ENCODE assay signal across 8 mouse cellular contexts in genomic region chr11:82950736-82951481, GRCm38 (mm10). TPM values are rescaled to one million over a fixed set of nuclear protein-coding genes. Genes with fewer than 3 reads are reported as not detected.
DNase-seq lines count a peak whose midpoint lies in the region; ATAC-seq lines count a peak whose summit lies in the region.

Gene Slfn5, plus strand, starts transcription at chr11:82951349.

- no peak for ATAC-seq in forebrain, embryonic 11.5 days (replicated peaks; ENCODE audit: low FRiP score)
- no peak for ATAC-seq in erythroid progenitor cell, adult 5-6 weeks (replicated peaks; ENCODE audit: low FRiP score, poor library complexity, severe bottlenecking)

- no peak within 1 kb of the TSS for H3K9ac ChIP-seq in forebrain, embryonic 11.5 days (ENCODE audit: low read length)

- H3K4me1 ChIP-seq in forebrain, embryonic 11.5 days (replicated peaks; ENCODE audit: control insufficient read depth, insufficient read depth, low read length) = no peaks in the 10 kb centered on the region
- H3K4me1 ChIP-seq in midbrain, embryonic 10.5 days = peaks cover 11% of the 10 kb centered on the region

- intact Hi-C loops in heart, postnatal 14 days (cut with DNase I) = no loop called here

- H3K27ac ChIP-seq in forebrain, embryonic 11.5 days (ENCODE audit: low read depth, low read length) = no peak within 1 kb of the TSS
- no peak within 1 kb of the TSS for H3K27ac ChIP-seq in midbrain, embryonic 10.5 days (replicated peaks)

- WGBS in forebrain, embryonic 11.5 days = 15% methylated on average over 10 of the region's 10 CpGs
- WGBS in midbrain, embryonic 10.5 days = 11% methylated on average over 10 of the region's 10 CpGs

- H3K27me3 ChIP-seq in forebrain, embryonic 11.5 days (ENCODE audit: control insufficient read depth, insufficient read depth, low read length) = peaks cover 24% of the 10 kb centered on the region
- peaks cover 56% of the 10 kb centered on the region for H3K27me3 ChIP-seq in midbrain, embryonic 10.5 days (ENCODE audit: low read depth, poor library complexity, severe bottlenecking)

- H3K4me3 ChIP-seq in forebrain, embryonic 11.5 days (ENCODE audit: low read depth, low read length) = no peak within 1 kb of the TSS
- peak within 1 kb of the TSS; percentile 35 for H3K4me3 ChIP-seq in midbrain, embryonic 10.5 days

- no peaks in the 10 kb centered on the region for H3K9me3 ChIP-seq in forebrain, embryonic 11.5 days (ENCODE audit: control insufficient read depth, low read length)
- H3K9me3 ChIP-seq in midbrain, embryonic 10.5 days (replicated peaks) = no peaks in the 10 kb centered on the region

- peak; percentile 26 for DNase-seq in adrenal gland, adult 8-10 months
- no peak for DNase-seq in forebrain, embryonic 11.5 days (ENCODE audit: low spot score)
- peak; percentile 67 to 70 for DNase-seq in heart, postnatal 14 days
- peak; percentile 70 to 89 for DNase-seq in kidney, postnatal 25 days
- no peak for DNase-seq in midbrain, embryonic 10.5 days (ENCODE audit: low spot score)
- no peak for DNase-seq in left cerebral cortex, adult 18-20 months (ENCODE audit: low spot score in 2 of 2)
- DNase-seq in frontal cortex, postnatal 25 days (ENCODE audit: low spot score in 2 of 2) = no peak

- H3K36me3 ChIP-seq in forebrain, embryonic 11.5 days (ENCODE audit: control insufficient read depth, insufficient read depth, low read length) = no peaks in the 10 kb centered on the region
- H3K36me3 ChIP-seq in midbrain, embryonic 10.5 days = no peaks in the 10 kb centered on the region

- peak within 1 kb of the TSS; percentile 27; the same call in 1 of the 2 replicates for H3K4me2 ChIP-seq in forebrain, embryonic 11.5 days (ENCODE audit: low read depth, low read length, severe bottlenecking)

RNA-seq across cellular contexts. Expression of gene Slfn5, which starts in this region (rescaled TPM):
- 10 to 100 TPM; 23.4 to 47.5 (median 37.3) TPM for total RNA-seq in adrenal gland, adult 8-10 months (2022)
- 0.28 and 0.40 TPM in 2 replicates for polyA plus RNA-seq in forebrain, embryonic 11.5 days (2014; fragmentation: Nextera tagmentation; extraction: Ambion mirVana)
- total RNA-seq in heart, postnatal 14 days (2021) = 10 to 100 TPM; 78.3 to 87.2 TPM
- 0.11 and 0.22 TPM in 2 replicates for polyA plus RNA-seq in midbrain, embryonic 10.5 days (2016; fragmentation: Nextera tagmentation; extraction: Ambion mirVana)
- total RNA-seq in left cerebral cortex, adult 18-20 months (2021) = 1 to 10 TPM; 2.4 to 4.2 TPM
- total RNA-seq in erythroid progenitor cell, adult 5-6 weeks (2015; ENCODE audit: low replicate concordance) = 4.6 and 7.6 TPM in 2 replicates
- total RNA-seq in erythroid progenitor cell, adult 5-6 weeks (2017; ENCODE audit: low replicate concordance) = 4.5 and 5.5 TPM in 2 replicates

Comparison
In these comparisons a context has a peak if more than half of its experiments do, and no peak if none do; other contexts are left out.
1. DNase-seq: peak in adrenal gland, adult 8-10 months (single experiment), heart, postnatal 14 days (2 of 2) and kidney, postnatal 25 days (2 of 2); none in forebrain, embryonic 11.5 days (single experiment), midbrain, embryonic 10.5 days (single experiment), left cerebral cortex, adult 18-20 months (0 of 2) and frontal cortex, postnatal 25 days (0 of 2).